Mouse (Mus musculus): ENCODE data around the gene Tbx1. TPM values are rescaled to one million over a fixed set of nuclear protein-coding genes. Genes with fewer than 3 reads are reported as not detected.
A peak's percentile ranks its signal among the peaks of the same experiment; 100 is the strongest.

Tbx1 gene
- polyA plus RNA-seq, 1 experiment from 2014 or later = 0.98 TPM

DNA sequence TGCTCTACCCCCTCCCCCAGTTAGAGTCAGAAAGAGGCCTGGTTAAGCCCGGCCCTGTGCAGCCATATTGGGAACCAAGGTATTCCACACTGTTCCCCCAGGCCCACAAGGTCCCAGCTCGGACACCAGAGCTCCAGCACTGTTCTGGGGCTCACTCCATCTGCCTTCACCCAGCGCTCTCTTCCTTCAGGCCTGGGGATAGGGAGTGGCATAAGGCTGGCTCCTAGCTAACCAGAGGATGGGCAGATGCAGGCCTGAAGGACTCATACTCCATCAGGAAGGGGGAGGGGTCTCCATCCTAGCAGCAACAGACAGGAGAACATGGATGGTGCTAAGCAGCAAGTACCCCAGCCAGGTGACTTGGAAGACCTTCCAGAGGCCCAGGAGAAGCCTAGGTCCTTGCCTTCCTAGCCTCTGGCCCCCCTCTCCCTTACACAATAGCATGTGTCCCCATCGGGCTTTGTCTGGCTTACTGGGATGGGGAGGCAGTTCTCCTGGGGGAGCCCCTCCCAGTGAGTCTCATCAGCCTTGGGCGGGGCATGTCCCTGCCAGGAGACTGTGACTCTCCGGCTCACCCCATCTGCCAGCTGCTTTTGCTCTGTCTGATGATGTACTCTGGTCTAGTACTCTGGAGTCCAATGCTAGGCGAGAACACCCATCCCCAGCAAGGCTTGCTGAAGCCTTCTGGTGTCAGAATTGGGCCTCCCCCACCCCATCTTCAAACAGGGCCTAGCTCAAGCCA is 37.9 kb upstream of the Tbx1 start:
- Histone ChIP-seq H3K27me3 (replicated peaks) (peaks cover 28% of the 10 kb centered on the region), H3K36me3 (replicated peaks) (peaks cover 22% of the 10 kb centered on the region), H3K27ac (peak overlapping the region; percentile 86), H3K9me3 (no peaks in the 10 kb centered on the region), H3K4me1 (peaks cover 45% of the 10 kb centered on the region), H3K9ac (peak overlapping the region; percentile 95), H3K4me2 (peak overlapping the region; percentile 94), H3K4me3 (peak overlapping the region; percentile 84)
- WGBS = 44% methylated on average over 7 of the region's 7 CpGs
- no peak for ATAC-seq (replicated peaks)

DNA sequence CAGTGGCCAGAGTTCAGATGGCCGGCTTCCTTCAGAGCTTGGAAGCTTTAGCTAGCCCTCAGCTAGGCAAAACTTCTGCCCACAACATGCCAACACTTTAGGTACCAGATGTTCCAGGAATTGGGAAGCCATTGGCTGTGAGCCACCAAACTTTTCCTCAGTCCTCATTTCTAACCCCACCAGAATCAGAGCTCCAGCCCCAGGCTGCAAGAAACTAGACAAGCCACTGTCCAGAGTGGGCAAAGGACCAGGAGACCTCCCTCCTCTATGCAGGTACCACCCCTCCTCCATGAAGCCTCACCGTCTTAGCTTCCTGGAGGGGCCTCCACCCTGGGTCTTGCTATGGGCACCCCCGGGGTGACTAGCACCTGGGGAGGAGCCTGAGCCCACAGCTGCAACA is 36.7 kb upstream of the Tbx1 start:
- Histone ChIP-seq H3K27me3 (replicated peaks) (peaks cover 40% of the 10 kb centered on the region), H3K9me3 (no peaks in the 10 kb centered on the region), H3K9ac (no peak overlapping the region), H3K4me3 (peak overlapping the region; percentile 84; the same call in 1 of the 2 replicates), H3K27ac (no peak overlapping the region), H3K4me2 (peak overlapping the region; percentile 94), H3K4me1 (peaks cover 45% of the 10 kb centered on the region), H3K36me3 (replicated peaks) (peaks cover 34% of the 10 kb centered on the region)
- ATAC-seq (replicated peaks) = no peak
- 40% methylated on average over 3 of the region's 3 CpGs for WGBS

DNA sequence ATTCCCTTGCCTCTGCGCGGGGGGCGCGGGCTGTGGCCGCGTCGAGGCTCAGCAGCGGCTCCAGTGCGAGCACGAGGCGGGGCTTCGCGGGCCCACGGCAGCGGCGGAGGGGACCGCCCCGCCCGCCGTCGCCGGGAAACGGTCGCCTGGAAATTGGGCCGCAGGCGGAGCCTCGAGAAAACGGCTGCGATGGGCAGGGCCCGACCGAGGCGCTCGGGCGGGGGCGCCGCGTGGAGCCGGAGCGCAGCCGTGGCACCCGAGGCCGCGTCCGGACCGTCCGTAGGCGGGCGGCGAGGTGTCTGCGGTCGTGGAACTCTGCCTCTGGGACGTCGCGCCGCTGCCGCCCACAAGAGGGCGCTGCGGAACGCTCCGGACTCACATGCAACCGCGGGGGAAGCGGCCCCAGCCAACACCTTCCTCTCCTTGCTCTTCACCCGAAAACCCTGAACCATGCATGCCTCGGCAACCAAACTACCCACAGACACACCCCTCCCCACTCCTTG is 36.0 kb upstream of the Tbx1 start, which contains the start of gene Gm49601:
Gene Gm49601, minus strand, starts transcription at position 52 of the 503 bp plus-strand sequence.
- no peak within 1 kb of the TSS for H3K27ac ChIP-seq
- peaks cover 48% of the 10 kb centered on the region for H3K27me3 ChIP-seq (replicated peaks)
- WGBS = under 1% methylated on average over 61 of the region's 65 CpGs
- peak within 1 kb of the TSS; percentile 45 for H3K9ac ChIP-seq
- H3K9me3 ChIP-seq = no peaks in the 10 kb centered on the region
- H3K4me2 ChIP-seq = peak within 1 kb of the TSS; percentile 94
- peak within 1 kb of the TSS; percentile 84 for H3K4me3 ChIP-seq
- ATAC-seq (replicated peaks) = peak; percentile 4
- peaks cover 52% of the 10 kb centered on the region for H3K4me1 ChIP-seq
- H3K36me3 ChIP-seq (replicated peaks) = peaks cover 39% of the 10 kb centered on the region

DNA sequence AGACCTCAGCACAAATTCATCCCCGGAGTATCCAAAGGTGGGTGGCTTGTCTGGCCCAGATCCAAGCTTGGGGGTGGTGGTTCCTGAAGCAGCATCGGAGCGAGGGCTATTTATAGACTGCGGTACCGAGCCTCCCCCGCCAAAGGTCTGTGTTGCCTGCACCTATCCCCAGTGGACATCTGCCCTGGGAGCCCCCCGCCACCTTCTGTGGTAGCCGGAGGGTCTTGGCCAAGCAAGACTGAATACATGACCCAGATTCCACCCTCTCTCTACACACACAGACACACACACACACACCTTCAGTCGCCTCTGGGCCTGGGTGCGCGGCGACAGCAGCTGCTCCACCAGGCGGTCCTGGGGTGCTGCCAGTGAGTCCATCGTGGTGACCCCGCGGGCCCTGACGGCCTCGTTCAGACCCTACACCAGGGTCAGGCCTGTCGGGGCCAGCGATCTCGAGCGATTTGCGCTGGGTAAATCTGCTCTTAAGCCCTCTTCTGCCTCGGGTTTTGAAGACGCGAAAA is 35.4 kb upstream of the Tbx1 start:
- no peaks in the 10 kb centered on the region for H3K9me3 ChIP-seq
- no peak overlapping the region for H3K27ac ChIP-seq
- peak overlapping the region; percentile 84 for H3K4me3 ChIP-seq
- 16% methylated on average over 26 of the region's 26 CpGs for WGBS
- H3K9ac ChIP-seq = peak overlapping the region; percentile 45
- no peak for ATAC-seq (replicated peaks)
- H3K4me1 ChIP-seq = peaks cover 58% of the 10 kb centered on the region
- H3K36me3 ChIP-seq (replicated peaks) = peaks cover 39% of the 10 kb centered on the region
- H3K4me2 ChIP-seq = peak overlapping the region; percentile 94
- peaks cover 54% of the 10 kb centered on the region for H3K27me3 ChIP-seq (replicated peaks)

DNA sequence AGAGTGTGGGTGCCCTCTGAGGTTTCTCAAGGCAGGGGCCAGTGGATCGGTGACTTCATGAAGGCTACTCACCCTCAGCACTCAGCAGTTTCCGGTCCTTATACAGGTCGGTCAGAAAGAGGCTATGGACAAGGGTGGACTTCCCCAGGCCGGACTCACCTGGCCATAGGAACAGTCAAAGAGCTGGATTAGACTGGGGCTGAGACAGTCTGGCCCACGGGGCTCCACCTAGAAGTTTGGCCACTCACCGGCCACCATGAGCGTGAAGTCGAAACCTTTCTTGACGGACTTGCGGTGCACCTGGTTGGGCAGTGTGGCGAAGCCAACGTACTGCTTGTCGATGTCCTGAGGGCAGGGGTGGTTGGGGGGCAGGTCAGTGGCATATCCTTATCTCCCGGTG is 34.6 kb upstream of the Tbx1 start:
- H3K4me3 ChIP-seq = no peak overlapping the region
- H3K9me3 ChIP-seq = no peaks in the 10 kb centered on the region
- no peak overlapping the region for H3K4me2 ChIP-seq
- peaks cover 39% of the 10 kb centered on the region for H3K36me3 ChIP-seq (replicated peaks)
- no peak overlapping the region for H3K27ac ChIP-seq
- H3K9ac ChIP-seq = no peak overlapping the region
- WGBS = 41% methylated on average over 14 of the region's 14 CpGs
- peaks cover 59% of the 10 kb centered on the region for H3K4me1 ChIP-seq
- no peak for ATAC-seq (replicated peaks)
- peaks cover 61% of the 10 kb centered on the region for H3K27me3 ChIP-seq (replicated peaks)

DNA sequence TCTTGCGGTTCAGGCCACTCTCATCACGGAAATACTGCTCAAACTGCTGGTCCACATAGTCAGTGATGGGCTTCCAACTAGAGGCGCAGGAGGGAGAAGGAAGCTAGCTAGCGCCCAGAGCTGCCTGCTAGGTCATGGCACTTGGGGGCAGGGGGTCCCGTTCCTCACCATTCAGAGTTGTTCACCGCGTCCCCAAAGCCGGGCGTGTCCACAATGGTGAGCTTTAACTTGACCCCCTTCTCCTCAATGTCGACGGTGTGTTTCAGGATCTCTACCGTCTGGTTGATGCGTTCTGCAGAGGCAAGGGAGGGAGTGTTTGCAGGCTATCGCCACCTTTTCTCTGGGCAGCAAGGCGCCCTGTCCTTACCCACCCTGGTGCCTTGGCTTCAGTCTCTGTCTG is 34.2 kb upstream of the Tbx1 start:
- Histone ChIP-seq H3K4me1 (peaks cover 57% of the 10 kb centered on the region), H3K27me3 (replicated peaks) (peaks cover 66% of the 10 kb centered on the region), H3K36me3 (replicated peaks) (peaks cover 39% of the 10 kb centered on the region), H3K4me2 (no peak overlapping the region), H3K4me3 (no peak overlapping the region), H3K9ac (no peak overlapping the region), H3K9me3 (no peaks in the 10 kb centered on the region), H3K27ac (no peak overlapping the region)
- ATAC-seq (replicated peaks) = no peak
- WGBS = 38% methylated on average over 15 of the region's 15 CpGs

DNA sequence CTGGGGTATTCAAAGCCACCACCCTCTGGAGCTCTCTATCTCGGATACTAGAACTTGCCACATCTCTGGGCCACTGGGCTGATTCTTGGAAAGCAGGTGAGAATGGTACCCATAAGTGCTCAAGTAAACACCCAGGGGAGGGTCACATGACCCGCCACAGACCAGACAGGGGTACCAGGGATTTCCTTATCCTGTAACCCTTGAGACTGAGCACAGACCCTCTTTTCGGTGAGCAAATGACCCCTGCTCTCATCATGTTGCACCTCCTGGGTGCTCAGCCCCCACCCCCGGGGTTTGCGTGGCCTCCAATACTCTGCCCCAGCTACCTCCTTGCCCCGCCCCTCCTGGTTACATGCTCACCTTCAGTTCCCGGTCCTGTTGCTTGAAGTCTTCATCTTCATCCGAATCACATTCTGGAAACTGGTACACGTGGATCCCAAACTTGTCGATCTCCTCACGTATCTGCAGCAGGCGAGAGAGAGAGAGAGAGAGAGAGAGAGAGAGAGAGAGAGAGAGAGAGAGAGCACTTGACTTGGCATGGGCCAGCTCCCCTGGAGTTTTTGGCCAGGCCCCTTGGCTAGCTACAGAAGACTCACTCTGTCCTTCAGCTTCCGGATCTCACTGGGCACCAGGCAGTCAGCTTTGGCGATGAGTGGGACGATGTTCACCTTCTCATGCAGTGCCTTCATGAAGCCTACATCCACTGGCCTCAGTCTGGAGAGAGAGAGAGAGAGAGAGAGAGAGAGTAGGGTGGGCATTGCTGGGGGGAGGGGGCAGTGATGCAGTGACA is 33.5 kb upstream of the Tbx1 start:
- Histone ChIP-seq H3K4me3 (no peak overlapping the region), H3K4me1 (peaks cover 55% of the 10 kb centered on the region), H3K27ac (no peak overlapping the region), H3K27me3 (replicated peaks) (peaks cover 73% of the 10 kb centered on the region), H3K9me3 (no peaks in the 10 kb centered on the region), H3K9ac (no peak overlapping the region), H3K36me3 (replicated peaks) (peaks cover 39% of the 10 kb centered on the region), H3K4me2 (no peak overlapping the region)
- ATAC-seq (replicated peaks) = no peak
- 39% methylated on average over 15 of the region's 15 CpGs for WGBS

DNA sequence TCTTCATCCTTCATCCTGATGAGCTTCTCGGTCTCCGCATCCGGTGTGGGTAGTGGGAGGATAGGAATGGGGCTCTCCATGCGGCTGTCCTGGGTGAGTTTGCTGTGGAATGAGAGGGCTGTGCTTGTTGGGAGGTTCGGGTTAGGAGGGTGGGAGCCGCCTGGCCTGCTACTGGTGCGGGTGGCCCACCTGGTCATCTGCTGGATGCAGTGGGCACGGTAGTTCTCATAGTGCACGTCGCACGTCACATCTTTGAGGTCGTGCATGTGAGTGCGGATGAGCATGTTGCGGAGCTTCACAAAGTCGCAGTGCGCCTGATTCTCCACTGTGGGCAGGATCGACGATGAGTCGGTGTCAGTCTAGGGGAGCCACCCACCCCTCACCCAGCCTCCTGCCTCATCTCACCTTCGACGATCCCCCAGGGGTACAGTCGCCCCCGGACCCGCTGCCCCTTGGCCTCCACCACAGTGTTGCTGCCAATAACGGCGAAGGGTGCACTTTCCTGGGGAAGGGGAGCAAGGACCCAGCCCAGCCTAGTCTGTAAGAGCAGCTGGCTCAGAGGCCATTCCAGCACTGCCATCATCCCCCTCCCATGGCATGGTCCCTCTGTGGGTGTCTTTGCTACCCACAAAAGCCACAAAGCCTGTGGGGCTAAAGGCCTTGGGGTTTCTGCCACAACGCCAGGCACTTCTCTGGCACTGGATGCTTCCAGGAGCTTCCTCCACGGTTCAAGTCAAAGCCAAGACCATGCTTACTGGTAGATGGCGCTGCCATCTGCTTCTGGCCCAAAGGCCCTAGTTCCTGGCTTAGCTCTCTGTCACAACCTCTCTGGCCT is 32.7 kb upstream of the Tbx1 start:
- no peak overlapping the region for H3K4me2 ChIP-seq
- peaks cover 39% of the 10 kb centered on the region for H3K36me3 ChIP-seq (replicated peaks)
- no peak for ATAC-seq (replicated peaks)
- no peak overlapping the region for H3K9ac ChIP-seq
- H3K27me3 ChIP-seq (replicated peaks) = peaks cover 80% of the 10 kb centered on the region
- 38% methylated on average over 29 of the region's 29 CpGs for WGBS
- no peak overlapping the region for H3K4me3 ChIP-seq
- H3K4me1 ChIP-seq = peaks cover 47% of the 10 kb centered on the region
- H3K27ac ChIP-seq = no peak overlapping the region
- no peaks in the 10 kb centered on the region for H3K9me3 ChIP-seq

DNA sequence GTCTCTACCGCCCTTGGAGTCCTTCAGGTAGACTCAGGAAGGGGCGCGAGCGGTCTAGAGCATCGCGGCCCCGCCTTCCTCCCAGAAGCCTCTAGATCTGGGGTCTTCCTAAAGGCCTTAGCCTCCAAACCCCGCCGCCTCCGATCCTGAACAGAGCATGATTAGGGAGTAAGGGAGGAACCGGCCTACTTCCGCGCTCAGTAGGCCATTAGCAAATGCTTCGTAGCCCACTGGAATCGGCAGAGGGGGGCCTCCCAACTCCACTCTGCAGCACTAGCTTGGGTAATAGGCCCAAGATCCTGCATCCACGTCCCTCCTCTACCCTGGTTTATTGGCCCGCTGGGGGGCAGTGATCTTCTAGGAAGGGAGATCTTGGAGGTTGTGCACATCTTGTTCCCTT is 31.5 kb upstream of the Tbx1 start, which contains the start of gene Gp1bb:
Gene Gp1bb, minus strand, starts transcription at position 385 of the 400 bp plus-strand sequence.
- H3K4me3 ChIP-seq = peak within 1 kb of the TSS; percentile 33
- H3K27ac ChIP-seq = no peak within 1 kb of the TSS
- H3K9me3 ChIP-seq = no peaks in the 10 kb centered on the region
- peaks cover 42% of the 10 kb centered on the region for H3K4me1 ChIP-seq
- peaks cover 39% of the 10 kb centered on the region for H3K36me3 ChIP-seq (replicated peaks)
- ATAC-seq (replicated peaks) = no peak
- H3K4me2 ChIP-seq = peak within 1 kb of the TSS; percentile 57
- H3K27me3 ChIP-seq (replicated peaks) = peaks cover 85% of the 10 kb centered on the region
- no peak within 1 kb of the TSS for H3K9ac ChIP-seq
- WGBS = 22% methylated on average over 17 of the region's 17 CpGs

DNA sequence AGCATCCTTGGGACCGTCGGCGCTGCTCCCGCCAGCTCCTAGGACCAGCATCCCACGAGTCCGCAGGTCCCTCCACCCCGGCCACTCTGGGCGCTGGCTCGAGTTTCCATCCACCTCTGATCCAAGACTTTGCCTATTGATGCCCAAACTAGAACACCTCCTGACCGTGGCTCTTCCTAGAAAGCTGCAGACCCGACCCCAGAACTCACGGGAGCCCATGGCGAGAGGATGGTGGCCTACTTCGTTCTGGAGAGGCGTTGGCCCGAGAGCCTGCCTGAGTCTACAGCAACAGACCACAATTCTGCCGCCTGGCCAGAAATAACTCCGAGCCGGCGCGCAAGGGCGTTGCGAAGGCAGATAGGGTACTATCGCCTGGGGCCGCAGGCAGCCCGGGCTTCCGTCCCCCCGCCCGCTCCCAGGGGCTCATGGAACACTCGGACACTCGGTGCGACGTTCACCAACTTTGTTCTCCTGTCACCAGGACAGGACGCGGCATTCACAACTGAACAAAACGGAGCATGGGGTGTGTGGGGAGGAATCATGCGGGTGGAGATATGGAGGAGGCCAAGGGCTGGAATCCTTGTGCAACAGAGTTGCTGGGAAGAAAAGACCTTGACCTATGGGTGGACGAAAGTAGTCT is 31.0 kb upstream of the Tbx1 start:
- peaks cover 37% of the 10 kb centered on the region for H3K4me1 ChIP-seq
- peaks cover 39% of the 10 kb centered on the region for H3K36me3 ChIP-seq (replicated peaks)
- H3K4me3 ChIP-seq = peak overlapping the region; percentile 33
- no peaks in the 10 kb centered on the region for H3K9me3 ChIP-seq
- peaks cover 89% of the 10 kb centered on the region for H3K27me3 ChIP-seq (replicated peaks)
- ATAC-seq (replicated peaks) = 0 out of 2 replicates have a peak, but pooled peaks have one; percentile 1
- H3K27ac ChIP-seq = no peak overlapping the region
- 13% methylated on average over 38 of the region's 38 CpGs for WGBS
- peak overlapping the region; percentile 57 for H3K4me2 ChIP-seq
- no peak overlapping the region for H3K9ac ChIP-seq

DNA sequence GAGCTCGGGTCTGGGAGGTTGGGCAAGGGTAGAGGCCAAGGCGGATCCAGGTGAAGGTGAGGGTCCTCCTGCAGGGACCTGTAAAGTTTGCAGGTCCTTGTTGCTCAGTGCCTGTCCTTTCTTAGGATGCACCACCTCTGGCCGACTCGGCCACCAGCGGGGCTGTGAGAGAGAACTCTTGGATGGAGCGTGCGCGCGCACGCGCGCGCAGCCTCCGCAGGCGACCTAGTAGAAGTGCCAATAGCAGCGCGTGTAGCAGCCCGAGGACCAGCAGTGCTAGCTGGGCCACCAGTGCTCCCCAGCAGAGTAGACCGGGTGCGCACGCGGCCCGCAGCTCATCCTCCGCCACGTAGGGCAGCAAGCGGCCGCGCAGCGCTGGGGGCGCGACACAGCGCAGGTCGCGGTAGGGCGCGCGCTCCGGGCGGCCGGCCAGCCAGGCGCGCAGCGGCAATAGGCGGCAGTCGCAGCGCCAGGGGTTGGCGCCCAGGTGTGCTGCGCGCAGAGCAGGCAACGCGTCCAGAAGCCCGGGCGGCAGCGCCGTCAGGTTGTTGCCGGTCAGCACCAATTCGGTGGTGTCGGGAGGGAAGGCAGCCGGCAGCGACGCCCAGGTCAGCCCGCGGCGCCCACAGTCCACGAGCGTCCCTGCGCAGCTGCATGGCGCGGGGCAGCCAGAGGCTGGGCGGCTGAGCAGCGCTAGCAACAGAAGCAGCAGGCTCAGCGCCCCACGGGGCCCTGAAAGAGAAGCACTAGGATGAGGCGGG is 30.3 kb upstream of the Tbx1 start:
- Histone ChIP-seq H3K27me3 (replicated peaks) (peaks cover 85% of the 10 kb centered on the region), H3K27ac (no peak overlapping the region), H3K36me3 (replicated peaks) (peaks cover 39% of the 10 kb centered on the region), H3K9me3 (no peaks in the 10 kb centered on the region), H3K4me1 (peaks cover 30% of the 10 kb centered on the region), H3K4me3 (peak overlapping the region; percentile 33), H3K9ac (no peak overlapping the region), H3K4me2 (peak overlapping the region; percentile 57)
- WGBS = 3% methylated on average over 74 of the region's 74 CpGs
- ATAC-seq (replicated peaks) = peak; percentile 24

Data from midbrain, embryonic 15.5 days (tissue).